Mouse (Mus musculus) frontal cortex, postnatal 36 days (tissue): ENCODE data around the gene Aig1.

Experiments
- DNase-seq, 2 experiments: peaks; one replicate each; pipeline ENCODE4 v3.0.0; 2022; ENCODE audit warnings: low spot score in 2 of 2

The Aig1 gene

DNA sequence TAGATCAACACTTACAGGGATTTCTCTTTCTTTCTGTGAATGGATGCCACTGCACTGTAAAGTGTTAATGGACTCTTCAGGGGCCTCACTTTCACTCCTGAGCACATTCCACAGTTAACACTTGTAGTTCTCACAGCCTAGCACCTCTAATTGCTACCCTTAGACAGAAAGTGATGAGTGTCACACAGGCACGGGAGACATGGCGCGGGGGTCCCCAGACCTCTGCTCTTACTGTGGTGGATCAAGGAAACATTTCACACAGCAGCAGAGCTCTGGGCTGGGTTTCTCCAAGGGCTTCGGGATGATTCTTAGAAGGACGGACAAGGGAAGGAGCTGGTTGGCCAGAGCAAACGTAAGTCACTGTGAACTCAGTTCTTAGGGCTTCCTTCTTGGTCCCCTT lies 166.1 kb downstream of the Aig1 start:
- no peak for DNase-seq

DNA sequence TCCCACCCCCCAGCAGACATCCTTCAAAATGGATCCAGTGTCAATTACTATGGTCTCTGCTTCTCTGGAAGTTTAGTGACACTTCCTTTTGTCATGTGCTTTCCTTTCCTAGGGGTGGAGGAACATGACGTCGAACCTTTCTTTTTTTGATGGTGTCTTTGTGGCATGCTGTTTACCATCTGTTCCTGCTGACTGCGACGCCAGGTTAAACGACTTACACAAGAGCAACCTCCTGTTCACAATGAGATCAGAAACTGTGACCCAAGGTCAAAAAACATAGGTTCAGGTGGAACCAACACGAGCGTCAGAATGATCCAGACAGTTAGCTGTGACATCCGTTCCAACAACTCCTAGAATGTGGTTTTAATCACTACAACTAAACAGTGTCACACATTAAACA lies 166.7 kb downstream of the Aig1 start:
- no peak for DNase-seq

DNA sequence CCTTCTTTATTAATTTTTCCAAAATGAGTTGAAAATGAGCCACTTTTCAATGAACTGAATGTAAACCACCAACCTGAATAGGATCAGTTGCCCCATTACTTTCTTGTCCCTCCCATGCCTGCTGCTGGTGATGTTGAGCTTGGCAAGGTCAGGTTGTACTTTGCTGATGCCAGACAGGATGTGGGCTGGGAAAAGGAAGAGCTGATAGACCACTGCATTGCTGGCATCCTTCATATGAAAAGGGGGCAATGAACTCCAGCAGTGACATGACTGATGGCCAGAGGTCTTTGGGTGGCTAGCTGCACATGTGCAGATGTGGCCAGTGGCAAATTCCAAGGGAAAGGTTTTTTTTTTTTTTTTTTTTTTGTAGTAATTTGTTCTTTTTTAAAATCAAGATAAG lies 172.5 kb downstream of the Aig1 start:
- no peak for DNase-seq

DNA sequence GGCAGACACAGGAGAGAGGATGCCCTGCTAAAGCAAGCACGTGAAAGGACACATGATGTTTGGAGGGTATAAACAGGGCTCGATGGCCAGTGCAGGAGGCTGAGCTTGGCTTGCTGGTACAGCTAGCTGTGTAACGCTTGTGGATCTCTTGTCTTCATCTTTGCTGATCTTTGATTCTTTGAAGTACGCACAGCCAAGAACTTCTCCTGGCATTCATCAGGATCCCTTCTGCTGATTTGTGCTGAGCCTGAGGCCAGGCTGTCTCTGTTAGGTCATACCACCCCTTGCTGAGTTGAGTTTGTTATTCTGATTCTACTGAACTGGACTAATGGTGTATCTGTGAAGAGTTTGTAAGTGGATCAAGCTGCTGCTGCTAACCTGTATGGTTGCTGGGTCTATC lies 175.5 kb downstream of the Aig1 start:
- no peak for DNase-seq

DNA sequence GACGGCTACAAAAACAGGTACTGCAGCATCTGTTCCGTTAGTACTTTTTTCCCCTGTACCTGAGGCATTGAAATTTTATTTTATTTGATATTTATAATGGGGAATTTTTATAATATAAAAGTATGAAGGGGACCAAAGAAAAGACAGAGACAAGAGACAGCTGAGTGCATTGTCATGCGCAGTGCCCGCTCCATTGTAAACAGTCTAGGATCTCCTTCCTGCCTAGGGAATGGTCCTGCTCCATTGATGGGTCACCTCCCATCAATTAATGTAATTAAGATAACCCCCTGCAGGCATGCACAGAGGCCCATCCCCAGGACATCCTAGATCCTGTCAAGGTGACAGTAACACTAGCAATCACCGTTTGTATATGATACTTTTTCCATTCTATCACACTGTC lies 178.0 kb downstream of the Aig1 start:
- no peak for DNase-seq

DNA sequence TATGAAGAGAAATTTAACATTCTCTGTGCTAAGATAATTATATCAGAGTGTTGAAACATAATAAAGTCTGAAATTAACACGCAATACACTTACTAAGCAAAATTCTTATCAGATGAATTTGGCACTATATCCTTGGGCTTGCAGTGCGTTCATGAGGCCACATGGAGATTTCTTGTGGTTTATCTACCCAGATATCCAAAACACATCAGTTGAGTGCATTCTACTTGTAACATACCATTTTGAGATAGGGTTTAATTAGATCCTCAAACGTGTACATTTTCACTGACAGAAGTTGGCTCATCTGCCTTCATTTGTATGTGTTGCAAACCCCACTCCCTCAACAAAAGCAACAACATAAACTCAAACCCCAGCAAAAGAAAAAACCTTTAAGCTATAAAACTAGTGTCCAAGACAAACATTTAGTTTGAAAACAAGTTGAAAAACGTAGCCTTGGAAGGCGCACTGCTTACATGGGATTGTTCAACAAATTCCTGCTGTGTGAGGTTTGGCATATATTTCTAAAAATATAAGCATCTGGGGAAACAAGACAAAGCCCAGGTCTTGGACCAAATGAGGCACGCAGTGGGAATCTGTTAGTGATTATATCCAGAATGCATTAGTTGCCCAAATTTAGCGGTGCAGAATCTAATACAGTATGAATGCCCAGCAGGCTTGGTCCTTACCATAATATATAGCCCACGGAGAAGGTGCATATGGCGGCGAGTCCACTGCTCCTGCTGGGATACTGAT lies 178.8 kb downstream of the Aig1 start:
- DNase-seq: no peak

DNA sequence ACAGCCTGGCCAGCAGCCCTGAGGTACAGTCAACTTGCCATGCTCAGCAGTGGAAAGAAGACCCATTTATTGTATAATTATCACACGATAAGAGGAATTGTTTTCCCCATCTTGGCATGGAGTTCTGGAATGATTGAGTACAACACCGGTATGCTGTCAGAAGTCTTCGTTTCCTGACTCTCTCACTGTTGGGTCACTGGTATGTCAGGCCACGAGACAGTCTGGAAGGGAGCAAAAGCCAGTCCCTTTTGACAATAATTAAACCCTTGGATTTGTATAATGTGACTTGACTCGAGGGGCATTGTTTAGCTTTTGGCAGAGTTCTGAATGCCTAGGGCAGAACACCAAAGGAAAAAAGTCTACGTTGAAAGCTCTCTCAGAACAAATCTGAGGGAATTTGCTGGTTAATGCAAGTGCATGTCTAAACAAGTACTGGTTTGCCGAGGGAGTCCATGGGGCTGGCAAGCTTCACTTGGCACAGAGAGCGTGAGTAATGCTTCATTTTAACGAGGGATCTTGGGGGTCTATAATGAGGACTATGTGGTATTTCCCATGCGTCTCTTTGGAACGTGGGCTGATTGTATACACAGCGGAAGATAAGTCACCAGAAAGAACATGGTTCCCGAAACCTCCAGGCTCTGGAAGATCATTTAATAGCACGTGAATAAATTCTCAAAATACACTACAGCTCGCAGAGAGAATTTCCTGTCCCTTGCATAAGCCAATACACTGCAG lies 180.2 kb downstream of the Aig1 start:
- no peak for DNase-seq

DNA sequence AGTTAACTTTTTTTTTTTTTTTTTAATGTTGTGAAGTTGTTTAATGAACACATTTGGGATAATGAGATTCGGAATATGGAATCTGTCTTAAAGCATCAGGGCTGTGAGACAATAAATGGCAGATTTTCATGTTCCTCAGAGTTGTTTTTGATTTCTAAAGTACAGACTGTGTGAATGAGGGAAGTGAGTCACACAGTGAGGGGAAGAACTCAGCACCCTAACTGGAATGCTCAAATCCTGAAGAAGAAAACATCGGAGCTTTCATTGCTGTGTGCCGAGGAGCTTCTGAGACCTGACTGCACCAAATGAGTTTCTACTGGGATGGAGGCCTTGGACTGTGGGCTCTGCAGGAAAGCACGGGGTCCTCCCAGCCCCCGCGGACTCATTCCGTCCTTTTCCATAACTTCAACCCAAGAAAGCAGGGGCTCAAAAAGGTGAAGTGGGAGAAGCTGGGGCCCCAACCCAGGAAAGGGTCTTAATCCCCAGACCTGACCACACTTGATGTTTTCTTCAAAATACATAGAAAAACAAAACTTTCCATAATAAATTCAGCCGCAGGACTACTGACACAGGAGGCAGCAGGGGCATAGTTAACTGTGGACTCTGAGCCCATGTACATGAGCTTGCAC lies 181.5 kb downstream of the Aig1 start:
- DNase-seq: no peak

DNA sequence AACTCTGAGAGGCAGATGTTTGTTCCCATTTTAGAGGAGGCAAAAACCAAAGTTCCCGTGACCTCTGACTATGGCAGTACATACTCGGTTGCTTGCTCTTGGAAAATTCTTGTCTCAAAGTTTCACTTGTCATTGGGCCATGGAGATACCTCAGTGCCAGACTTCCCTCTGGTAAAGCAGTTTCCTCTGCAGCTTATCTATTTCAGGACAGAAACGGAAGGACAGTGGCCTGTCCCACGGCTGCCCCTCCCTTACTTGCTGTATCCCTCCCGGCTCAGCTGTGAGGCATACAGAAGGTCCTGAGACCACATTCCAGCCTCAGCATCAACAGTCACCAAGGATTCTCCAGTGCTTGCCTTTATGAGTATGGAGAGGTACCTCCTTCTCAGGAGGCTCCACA lies 182.7 kb downstream of the Aig1 start:
- DNase-seq: no peak

DNA sequence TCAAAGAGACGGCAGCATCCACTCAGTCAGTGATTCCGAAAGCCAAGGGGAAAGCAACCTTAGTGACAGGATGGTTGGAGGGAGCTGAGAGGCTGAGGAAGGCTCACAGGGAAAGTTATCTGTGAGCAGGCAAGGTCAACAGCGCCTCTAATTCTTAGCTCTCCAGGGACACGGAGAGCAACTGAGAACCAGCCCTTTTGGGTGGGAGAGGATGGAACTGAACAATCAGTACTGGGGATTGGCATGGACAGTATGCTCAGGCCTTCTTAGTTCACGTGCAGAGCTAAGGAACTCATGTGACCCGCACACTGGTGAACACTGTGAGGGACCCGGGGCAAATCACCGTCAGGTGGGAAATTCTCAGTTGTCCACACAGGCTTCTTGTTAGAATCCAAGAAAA lies 183.4 kb downstream of the Aig1 start:
- DNase-seq: no peak

DNA sequence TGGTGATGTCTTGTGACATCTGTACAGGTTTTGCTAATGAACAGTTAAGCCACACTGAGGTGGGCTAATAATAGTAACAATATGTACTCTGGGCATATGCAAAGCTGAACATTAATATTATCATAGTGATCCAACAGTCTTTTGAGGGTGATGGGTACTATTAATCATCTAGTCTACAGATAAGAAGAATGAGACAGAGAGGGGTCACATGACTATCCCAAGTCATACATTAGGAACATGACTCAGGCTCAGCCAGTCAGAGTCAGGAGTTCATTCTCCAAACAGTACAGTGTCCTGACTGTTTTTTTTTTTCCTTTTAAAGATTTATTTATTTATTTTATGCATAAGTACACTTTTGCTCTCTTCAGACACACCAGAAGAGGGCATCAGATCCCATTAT lies 184.3 kb downstream of the Aig1 start:
- DNase-seq: no peak

DNA sequence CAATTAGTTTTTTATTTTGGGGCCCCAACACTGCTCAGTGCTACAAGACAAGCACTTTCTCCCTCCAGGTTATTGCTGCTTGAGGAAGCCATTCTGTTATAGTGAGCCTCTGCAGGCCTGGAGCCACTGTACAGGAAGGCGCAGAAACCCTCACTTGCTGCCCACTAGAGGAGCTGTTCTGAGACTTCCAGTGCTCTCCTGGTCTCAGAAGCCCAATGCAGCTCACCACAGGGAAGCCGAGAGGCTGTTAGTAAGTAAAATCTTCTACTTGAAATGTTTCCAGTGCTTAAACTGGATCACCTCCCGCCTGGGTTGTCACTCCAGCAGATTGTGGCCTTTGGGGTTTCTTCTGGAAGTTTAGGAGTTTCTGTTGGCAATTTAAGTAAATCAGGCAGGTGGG lies 186.2 kb downstream of the Aig1 start:
- DNase-seq: no peak

DNA sequence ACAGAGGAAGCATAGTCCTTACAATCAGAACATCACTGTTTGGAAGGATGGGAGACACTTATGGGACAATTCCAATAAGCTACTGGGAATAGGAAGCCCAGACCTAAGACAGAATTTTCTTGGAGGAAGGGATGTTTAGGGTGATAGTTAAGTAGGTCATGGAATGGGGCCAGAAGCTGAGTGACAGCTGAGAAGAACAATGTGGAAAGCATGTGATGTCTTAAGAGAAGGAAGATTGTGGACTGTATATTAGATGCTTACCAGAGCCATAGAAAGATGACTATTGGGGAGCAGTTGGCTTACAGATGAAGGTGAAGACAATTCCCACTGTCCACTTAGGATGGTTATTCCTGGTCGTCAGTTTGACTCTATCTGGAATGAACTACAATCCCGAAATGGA lies 191.3 kb downstream of the Aig1 start:
- no peak for DNase-seq

DNA sequence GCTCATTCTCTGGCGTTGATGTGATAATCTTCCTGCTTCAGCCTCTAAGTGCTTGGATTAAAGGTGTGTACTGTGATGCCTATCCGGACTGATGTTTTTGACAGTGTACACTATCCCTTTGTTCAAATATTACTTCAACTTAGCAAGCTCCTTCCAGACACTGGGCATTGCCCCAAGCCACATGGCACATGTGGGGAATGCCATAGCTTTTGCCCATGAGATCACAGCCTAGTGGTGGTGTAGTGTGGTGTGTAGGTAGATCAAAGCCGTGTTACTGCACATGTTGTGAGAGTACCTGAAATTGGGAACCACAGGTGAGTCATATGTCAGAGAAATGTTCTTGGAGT lies 193.8 kb downstream of the Aig1 start:
- no peak for DNase-seq

DNA sequence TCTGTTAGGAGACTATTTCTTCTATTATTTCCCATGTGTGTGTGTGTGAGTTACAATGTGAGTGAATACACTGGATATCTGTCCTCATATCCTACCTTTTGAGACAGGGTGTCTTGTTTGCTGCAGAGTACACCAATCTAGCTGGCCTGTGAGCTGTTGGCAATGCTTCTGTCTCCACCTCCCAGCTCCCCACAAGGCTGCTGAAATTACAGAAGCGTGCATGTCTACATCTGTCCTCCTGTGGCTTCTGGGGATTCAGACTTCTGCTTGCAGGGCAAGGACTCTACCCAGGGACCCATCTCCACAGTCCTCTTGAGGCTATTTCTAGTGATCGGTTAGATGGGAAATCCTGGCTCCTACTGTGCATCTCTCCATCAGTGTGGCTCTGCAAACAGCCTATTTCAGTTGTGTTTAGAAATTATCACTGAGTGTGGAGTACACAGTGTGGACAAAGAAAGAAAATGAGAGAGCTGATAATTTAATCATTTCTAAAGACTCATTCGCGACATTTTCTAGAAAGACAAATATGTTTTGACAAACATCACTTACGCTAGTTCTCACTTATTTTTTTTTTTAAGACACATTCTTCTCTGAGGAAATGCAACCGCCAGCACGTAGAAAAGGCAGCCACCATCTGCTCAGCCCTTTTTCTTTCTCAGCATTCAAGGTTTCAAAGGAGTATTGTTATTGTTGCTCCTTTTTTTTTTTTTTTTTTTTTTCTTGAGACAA lies 194.3 kb downstream of the Aig1 start:
- DNase-seq: no peak

DNA sequence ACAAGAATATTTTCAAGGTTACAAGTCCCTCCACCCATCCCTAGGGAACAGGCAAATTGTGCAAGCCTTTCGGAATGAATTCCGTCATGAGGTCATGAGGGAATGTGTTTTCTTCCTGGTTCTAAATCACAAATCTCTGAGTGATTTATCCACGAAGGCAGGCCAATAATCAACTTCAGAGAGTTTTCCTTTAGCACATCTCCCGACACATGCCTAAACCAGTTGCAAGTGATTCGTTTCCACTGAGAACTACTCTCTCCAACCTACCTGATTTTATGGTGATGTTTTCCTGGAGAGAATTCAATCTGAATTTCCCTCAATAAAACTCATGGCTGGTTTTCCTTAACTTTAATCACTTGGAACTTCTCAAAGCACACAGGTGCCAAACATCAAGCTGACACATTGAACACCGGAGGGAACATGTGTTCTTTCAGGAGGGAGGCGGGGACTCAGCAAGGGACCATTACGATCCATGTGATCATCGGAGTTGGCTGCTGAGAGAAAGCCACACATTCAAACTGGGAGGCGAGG lies 201.5 kb downstream of the Aig1 start:
- DNase-seq: no peak

DNA sequence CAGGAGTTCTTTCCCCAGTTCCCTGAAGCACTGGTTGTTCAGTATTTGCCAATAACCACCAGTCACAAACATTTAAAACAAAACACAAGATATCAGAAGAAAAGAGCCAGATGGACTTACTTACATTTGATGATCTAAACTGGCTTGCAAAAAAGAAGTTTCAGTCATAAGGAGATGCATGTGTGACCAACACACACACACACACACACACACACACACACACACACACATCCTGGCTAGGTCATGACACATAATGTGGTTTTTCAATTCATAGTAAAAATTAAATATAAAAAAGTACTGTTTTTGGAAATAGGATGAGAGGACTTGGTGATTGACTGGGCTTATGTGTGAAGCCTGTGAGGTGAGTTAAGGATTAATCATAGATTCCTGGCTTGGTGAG lies 205.3 kb downstream of the Aig1 start:
- DNase-seq: no peak

DNA sequence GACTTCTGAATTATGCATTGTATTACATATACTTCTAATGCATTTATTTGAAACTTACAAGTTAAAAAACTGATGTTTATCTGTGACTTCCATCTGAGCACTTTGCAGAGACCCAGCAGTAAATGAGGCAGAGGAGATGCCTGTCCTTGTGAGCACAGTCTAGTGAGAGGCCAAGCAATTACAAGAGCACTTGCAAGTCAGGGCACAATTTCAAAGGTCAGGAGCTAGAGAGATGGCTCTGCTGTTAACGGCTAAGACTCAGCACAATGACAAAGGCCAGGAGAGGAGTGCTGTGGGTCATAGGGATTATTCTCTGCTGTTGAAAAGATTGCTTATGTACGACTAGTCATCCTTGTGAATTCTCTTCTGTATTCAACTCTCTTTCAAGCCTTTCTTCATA lies 209.0 kb downstream of the Aig1 start:
- DNase-seq: no peak

DNA sequence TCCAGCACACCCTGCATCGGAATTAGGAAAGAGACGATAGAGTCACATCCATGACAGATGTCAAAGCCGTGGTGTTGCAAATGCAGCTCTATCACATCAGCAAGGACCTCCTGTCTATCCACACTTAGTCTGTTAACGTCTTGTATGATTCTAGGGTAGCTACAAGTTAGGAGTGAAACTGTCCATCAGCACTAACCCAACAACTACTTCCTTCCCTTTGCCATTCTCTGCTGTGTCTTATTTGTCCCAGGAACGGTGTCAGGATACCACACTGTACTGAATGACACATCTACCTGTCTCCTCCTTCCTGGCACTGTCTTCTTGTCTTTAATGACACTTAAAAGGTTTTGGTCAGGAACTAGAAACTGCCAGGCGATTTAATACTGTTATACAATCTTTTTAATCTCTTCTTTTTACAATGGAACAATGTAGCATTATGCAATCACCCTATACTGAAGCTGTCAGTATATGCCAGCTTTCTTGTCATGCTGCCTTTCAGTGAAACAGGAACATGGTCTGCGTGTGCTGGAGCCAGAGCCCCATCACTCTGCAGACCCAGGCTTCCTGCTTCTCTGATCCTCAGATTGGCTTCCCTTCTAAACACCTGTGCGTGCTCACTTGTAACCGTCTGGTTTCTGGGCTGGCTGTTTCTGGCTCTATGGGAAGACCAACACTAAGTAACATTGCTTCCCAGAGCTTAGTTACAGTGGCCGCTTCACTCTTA lies 214.9 kb downstream of the Aig1 start:
- DNase-seq: no peak

DNA sequence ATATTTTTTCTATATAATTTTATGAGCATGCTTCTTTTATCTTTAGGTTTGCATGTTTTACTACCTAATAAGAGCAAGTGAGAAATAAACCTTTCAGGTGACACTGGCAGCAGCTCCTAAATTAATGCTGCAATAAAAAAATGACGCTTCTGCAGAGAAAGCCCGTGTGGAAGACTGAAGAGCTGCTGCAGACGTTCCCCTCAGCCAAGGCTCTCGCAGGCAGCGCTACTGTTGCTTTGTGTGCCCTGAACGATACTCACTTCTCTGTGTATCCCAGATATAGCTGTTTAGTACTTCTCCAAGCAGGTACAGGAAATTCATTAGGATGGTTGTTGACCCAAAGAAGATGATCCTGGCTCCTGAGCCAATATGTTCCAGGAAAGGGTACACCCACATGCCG lies 215.5 kb downstream of the Aig1 start:
- no peak for DNase-seq

DNA sequence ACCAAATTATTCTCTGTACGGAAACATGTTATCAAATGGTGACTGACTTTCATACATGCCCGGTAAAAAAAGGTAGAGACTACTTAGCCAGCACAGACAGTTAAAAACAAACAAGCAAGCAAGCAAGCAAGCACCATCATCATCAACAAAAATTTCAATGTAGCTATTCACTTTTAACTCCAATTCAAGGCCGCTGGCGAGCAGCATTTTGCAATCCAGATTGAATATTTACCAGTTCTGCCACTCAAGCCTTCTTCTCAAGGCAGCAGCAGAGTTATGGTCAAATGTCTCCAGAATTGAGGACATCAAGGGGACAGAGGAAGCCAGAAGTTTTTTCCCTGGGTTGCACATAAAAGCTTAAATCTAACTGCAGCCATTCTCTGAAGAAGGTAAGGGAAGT lies 216.7 kb downstream of the Aig1 start:
- DNase-seq: no peak

DNA sequence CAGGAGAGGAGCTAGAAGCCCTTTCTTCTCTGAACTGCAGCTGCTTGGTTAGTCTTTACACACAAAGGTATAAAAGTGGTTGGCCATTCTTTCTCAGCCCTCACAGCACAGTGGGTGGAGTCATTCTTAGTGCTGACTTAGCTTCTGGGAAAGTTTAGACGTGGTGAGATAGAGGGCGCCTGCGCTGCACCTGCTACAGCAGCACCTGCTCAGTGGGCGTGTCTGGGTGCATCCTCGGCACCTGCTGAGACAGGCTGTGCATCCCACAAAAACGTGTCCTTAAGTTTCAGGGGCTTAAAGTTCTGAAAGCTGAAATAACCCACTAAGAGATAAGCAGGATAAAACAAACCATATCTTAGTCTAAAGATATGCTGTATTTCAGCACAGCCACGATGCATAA lies 227.0 kb downstream of the Aig1 start:
- DNase-seq: peak; percentile 16 to 38
